Mouse (Mus musculus) stomach, postnatal 0 days (tissue): ENCODE results near the gene Wdcp.

Experiments
- CTCF ChIP-seq: IDR thresholded peaks from 2 replicates; pipeline ENCODE4 v1.5.1; 2016; ENCODE audit warnings: antibody characterized with exemption, low read depth, mild to moderate bottlenecking, moderate library complexity
- EP300 ChIP-seq: optimal IDR thresholded peaks from 2 replicates; pipeline ENCODE3; 2016; ENCODE audit warnings: antibody characterized with exemption

DNA sequence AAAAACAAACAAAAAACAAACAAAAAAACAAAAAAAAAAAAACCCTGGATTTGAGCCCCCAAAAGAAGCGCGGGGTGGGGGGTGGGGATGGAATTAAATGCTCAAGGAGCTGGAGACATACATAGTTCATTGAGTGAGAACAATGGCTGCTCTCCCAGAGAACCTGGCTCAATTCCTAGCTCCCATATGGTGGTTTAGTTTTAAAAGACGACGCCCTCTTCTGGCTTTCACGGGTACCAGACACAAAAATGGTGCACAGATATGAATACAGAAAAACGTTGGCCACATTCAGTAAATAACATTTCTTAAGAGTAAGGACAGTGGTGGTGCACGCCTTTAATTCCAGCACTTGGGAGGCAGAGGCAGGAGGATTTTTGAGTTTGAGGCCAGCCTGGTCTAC, 62.8 kb downstream of the Wdcp start:
- TF ChIP-seq CTCF (peak; percentile 24; the same call in 1 of the 2 replicates), EP300 (no peak)
